Mouse (Mus musculus): ENCODE data around the gene Btg4.

Gene Btg4

DNA sequence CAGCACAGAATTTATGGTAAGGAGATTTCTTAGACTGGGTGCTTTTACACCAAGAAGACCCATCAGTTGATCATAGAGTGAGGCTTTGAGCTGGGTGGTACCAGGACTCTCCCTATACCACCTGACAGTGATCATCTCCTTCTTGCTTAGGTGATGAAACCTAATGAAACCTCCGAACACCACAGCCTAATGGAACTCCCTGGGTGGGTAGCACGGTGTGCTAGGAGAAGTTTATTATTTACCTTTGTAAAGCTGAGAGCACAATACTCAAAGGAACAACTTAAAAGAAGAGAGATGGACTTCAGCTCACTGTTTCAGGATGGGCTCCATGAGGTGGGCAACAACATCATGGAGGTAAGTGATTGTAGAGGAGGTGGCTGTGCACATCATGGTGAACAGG is at the start of gene Btg4:
Gene Btg4 (plus strand): TSS at position 301 of the 400 bp plus-strand sequence.
- in situ Hi-C loops (cut with MboI; ENCODE audit: low pct_unique_long_range_greater_than_20kb in 1 of 2, low sequenced_read_pairs in 2 of 2, unreplicated experiment in 1 of 2), result no loop called here

DNA sequence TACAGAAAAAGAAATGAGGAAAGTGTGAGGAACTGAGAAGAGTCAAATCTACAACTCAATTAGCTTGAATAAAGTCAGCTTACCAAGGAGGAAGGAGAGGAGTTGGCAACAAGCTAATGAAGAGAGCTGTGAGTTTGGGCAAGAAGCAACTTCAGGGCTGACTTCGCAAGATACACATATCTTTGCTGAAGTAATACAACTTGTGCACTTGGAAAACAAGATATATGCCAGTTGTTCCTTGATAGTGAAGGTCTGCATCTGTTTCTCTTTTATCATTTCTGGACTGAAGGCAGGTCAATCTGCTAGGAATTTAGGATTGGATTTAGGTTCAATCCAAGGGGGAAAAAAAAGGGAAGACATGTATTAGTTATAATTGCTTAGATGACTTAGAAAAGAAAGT is 47.1 kb upstream of the Btg4 start:
- in situ Hi-C loops (cut with MboI; ENCODE audit: low pct_unique_long_range_greater_than_20kb in 1 of 2, low sequenced_read_pairs in 2 of 2, unreplicated experiment in 1 of 2), result loop anchor here in 1 of 2 experiments (5.0 kb wide), 1 partner anchor 151 kb away; no protein-coding TSS in a partner anchor

DNA sequence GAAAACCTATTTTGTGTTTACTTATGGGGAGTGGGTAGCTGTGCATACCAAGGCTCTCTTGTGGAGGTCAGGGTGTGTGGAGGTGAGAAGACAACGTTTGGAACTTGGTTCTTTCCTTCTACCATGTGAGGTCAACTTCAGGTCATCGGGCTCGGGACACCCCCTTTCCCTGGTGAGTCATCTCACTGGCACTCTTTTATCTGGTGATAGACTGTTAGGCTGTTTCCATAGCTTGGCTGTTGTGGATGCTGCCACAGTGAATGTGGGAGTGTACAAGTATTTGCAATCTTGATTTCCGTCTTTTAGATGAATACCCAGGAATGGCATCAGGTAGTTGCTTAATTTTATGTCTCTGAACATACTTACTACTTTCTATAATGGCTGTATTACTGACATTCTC is 45.0 kb upstream of the Btg4 start:
- in situ Hi-C loops (cut with MboI; ENCODE audit: low pct_unique_long_range_greater_than_20kb in 1 of 2, low sequenced_read_pairs in 2 of 2, unreplicated experiment in 1 of 2), result no loop called here

DNA sequence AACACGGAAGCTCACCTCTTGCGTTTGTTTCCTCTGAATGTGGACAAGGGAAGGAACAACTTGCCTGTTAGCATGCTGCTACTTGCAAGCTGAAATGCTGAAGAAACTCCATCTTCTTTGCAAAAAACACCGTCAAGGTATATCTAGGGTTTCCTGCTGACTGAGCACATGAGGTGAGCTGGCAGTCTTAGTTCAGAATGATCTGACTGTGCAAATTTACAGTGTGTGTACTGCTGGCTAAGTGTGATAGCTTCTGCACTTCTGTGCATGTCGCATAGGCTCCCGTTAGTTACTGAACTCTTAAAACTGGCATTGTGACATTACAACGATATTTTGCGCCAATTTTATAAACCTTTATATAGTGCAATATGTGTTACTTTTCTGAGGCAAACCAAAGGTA is 41.0 kb upstream of the Btg4 start:
- in situ Hi-C loops (cut with MboI; ENCODE audit: low pct_unique_long_range_greater_than_20kb in 1 of 2, low sequenced_read_pairs in 2 of 2, unreplicated experiment in 1 of 2), result no loop called here

DNA sequence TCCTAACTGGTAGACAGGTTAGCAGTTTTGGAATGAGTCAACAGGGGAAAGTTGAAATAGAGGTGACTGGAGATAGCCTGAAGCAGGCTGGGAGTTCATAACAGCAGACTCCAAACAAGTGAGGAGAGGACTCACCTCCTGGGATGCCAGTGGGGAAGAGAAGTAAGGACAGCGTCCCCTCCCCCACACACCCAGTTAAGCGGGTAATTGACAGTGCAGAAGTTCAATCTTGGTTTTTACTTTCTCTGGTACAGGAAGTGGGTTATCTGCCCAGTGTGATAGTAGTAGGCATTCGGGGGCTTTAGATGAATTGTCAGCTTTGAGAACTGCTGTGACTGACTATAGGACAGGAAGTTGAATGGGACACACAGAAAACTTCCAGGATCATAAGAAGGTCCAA is 40.4 kb upstream of the Btg4 start:
- in situ Hi-C loops (cut with MboI; ENCODE audit: low pct_unique_long_range_greater_than_20kb in 1 of 2, low sequenced_read_pairs in 2 of 2, unreplicated experiment in 1 of 2), result no loop called here

DNA sequence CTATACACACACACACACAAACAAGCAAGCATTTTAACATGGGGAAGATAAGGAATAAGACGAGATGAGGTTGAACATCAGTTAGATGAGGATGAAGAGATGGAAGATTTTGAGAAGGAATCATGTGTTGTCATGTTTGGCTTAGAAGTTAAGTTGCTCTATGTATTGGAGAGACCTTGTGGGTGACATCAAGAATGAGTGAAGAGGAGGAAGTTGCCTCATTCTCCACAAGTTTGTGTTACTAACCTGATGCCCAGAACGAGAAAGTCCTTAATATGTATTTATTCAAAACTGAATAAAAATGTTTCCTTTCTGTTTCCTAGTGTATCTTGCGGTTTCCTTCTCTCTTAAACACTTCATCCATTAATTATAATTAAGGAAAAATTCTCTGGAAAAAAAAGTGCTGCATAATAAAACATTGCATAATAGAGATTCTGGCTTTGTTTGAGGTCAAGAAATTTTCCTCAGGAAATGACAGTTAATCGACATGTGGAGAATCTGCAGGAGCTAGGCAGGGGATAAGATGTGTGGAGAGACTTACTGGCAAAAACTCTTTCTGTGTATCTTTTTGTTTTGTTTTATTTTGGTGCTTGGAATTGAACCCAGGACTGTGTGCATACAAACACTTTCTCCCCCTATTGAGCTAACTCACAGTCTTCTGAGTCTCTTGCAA is 39.4 kb upstream of the Btg4 start:
- in situ Hi-C loops (cut with MboI; ENCODE audit: low pct_unique_long_range_greater_than_20kb in 1 of 2, low sequenced_read_pairs in 2 of 2, unreplicated experiment in 1 of 2), result no loop called here

DNA sequence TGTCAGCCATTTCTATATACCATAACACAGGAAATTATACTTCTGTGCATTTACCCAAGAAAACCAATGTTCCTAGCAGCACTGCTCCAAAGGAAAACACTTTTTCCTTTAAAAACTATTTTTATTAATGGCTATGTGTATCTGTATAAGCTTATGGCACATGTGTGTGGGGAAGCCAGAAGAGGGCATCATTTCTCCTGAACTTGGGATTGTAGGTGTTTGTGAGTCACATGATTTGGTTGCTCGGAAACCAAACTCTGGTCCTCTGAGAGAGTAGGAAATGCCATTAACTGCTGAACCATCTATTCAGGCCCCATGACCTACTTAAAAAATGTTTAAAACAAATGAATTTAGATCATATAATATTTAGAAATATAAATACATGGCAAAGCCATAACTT is 33.7 kb upstream of the Btg4 start:
- in situ Hi-C loops (cut with MboI; ENCODE audit: low pct_unique_long_range_greater_than_20kb in 1 of 2, low sequenced_read_pairs in 2 of 2, unreplicated experiment in 1 of 2), result no loop called here

DNA sequence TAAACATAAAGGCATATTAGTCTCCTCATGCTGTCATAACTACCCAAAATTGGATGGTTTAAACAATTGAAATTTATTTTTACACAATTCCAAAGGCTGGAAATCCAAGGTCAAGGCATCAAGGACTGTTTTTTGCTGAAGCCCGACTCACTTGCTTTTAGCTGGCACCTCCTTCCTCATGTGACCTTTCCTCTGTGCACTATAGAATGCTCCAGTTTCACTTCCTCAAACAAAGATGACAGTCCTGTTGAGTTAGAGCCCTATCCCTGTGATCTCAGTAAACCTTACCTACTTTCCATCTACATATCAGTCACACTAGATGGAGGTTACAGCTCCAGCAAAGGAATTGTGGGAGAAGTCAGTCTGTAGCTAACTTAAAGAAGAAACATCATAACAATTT is 30.6 kb upstream of the Btg4 start:
- in situ Hi-C loops (cut with MboI; ENCODE audit: low pct_unique_long_range_greater_than_20kb in 1 of 2, low sequenced_read_pairs in 2 of 2, unreplicated experiment in 1 of 2), result no loop called here

DNA sequence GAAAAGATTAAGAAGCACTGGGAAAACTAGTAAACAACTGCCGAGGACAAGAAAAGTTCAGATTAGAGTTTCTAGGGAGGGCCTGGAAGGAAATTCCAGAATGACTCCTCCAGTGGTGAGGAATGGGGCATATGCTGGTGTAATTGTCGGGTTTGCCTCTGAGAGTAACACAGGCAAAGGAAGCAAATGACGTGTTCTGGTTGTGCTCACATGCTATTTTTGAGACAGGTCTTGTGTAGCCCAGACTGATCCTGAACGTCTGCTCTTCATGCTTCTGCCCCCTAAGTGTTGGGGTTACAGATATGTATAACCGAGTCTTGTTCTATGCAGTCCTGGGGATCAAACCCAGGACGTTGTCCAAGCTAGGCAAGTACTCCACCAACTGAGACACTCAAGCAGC is 29.1 kb upstream of the Btg4 start:
- in situ Hi-C loops (cut with MboI; ENCODE audit: low pct_unique_long_range_greater_than_20kb in 1 of 2, low sequenced_read_pairs in 2 of 2, unreplicated experiment in 1 of 2), result no loop called here

DNA sequence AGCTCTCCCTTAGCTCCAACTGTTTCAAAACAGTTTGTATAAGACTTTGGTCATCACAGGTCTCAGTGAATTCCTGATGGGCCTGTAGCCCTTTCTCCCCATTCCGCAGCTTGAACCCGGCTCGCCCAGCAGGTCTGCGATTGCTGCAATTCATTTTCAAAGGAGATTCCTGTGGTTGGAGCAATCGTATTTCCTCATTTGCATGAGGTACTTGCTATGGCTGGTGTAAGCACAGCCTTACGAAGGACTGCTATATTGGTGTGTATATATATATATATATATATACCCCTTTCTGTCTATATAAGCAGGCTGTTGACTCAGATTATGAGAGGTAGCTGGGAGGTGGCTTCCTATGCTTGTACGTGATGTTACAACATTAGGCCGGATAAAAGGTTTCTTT is 28.4 kb upstream of the Btg4 start:
- in situ Hi-C loops (cut with MboI; ENCODE audit: low pct_unique_long_range_greater_than_20kb in 1 of 2, low sequenced_read_pairs in 2 of 2, unreplicated experiment in 1 of 2), result no loop called here

DNA sequence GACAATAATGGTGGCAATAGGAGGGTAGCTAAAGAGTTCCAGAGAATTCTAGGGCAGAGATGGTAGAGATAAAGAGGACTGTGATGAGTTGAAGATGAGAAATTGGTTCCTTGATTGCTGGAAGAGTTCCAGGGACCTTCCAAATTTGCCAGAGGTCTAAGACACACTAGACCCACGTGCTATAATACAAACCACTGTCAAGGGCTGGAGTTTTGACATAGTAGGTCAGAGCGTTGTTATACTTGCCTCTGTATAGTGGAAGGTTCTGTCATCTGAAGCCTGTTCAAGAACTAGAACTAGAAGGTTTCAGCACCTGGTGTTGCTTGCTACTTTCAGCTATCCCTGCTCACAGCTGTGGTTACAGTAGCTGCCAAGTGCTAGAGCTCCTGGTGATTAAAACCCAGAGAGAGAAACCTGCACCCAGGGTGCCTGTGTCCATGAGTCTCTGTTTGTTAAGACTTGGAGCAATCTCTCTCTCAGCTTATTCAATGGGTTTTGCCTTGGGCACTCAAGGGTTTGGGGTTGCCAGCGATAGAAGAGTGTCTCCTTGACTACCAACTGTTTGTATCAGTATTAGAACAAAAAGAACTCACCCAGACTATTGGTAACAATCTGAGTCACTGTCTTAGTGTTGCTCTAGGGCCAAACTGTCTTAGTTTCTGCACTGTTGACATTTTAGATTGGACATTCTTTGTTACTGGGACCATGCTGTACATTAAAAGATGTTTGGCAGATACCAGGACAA is 27.7 kb upstream of the Btg4 start:
- in situ Hi-C loops (cut with MboI; ENCODE audit: low pct_unique_long_range_greater_than_20kb in 1 of 2, low sequenced_read_pairs in 2 of 2, unreplicated experiment in 1 of 2), result no loop called here

DNA sequence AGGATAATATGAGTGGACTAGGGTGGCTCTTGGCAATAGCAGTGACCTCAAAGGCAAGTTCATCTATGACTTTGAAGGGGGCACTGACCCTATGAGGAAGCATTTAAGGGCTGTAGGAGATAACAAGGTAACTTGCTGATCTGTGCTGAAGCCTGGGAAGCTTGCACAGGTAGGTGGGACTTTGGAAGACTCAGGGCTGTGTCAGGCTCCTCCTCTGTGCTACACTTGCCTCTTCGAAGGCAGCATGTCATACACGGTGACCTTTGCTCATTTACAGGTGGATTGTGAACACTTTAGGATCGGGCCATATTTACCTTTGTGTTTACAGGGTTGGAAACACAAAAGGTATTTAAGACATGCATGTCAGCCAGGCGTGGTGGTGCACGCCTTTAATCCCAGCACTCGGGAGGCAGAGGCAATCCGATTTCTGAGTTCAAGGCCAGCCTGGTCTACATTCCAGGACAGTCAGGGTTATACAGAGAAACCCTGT is 19.2 kb upstream of the Btg4 start:
- in situ Hi-C loops (cut with MboI; ENCODE audit: low pct_unique_long_range_greater_than_20kb in 1 of 2, low sequenced_read_pairs in 2 of 2, unreplicated experiment in 1 of 2), result no loop called here

DNA sequence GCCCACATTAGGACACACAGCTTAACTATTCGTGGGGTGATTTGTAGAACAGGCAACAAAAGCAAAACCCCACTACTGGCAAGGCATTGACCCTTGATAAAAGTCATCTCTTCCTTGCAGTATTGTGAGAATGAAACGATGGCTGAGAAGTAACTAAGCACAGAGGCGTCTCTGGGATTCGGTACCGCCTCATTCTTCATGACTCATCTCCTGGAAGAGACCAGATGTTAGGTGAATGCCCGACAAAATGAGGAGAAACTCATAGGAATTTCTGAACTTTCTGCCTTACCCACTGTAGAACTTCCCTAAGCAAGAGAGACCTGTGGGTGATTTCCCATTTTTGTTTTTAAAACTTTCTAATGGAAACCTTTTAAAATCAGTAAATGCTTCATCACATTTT is 18.6 kb upstream of the Btg4 start:
- in situ Hi-C loops (cut with MboI; ENCODE audit: low pct_unique_long_range_greater_than_20kb in 1 of 2, low sequenced_read_pairs in 2 of 2, unreplicated experiment in 1 of 2), result no loop called here

DNA sequence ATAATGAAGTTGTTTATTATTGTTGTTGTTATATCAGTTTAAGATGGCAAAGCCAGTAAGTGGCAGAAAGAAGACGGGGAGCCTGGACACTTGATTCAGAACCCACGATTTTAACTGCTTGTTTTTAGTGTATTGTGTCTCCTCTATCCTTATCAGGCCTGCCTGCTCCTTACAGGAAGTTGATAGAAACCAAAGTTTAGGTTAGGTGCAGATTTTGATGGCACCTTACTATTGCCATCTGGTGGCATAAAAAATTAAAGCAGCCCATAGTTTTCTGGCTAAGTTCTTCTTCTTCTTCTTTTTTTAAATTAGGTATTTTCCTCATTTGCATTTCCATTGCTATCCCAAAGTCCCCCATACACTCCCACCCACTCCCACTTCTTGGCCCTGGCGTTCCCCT is 8.5 kb upstream of the Btg4 start:
- in situ Hi-C loops (cut with MboI; ENCODE audit: low pct_unique_long_range_greater_than_20kb in 1 of 2, low sequenced_read_pairs in 2 of 2, unreplicated experiment in 1 of 2), result no loop called here

DNA sequence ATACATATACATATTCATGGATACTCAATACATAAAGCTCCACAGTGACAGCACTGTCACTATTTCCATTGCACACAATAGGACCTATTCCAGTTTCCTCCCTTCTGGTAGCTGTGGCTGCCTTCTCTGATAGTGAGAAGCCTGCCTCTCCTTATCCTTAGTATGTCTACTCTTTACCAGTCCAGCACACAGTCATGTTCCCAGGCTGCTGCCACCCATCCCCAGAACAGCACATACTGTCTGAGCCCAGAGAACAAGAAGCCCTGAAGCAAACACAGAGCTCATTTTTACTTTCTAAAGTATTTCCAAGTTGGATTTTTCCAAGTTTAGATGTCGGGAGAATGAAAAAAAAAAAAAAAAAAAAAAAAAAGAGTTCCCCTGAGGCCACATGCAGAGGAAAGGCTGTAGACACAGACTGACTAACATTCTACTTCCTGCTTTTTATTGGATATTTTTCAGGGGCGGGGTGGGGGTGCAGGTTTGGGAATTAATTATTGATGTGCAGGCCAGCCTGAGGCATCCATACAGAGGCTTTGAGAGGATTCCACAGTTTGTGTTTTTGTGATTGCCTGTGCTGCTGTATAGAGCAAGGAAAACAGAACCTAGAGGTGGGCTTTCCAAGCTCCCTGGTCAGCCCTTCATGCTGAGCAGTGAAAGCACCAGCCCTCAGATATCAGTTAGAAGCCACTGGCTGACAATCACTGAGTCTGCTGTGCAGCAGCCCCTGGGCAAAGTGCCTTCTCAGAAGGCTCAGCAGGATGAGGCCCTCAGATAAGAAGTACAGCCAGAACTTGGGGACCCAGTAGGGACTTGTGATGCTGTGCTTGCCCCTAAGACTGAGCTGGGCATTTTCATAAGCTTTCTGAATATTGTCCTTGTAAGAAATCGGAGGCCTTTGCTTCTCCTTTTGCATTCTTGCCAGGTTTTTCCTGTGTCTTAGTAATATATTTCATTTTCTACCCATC is 4.1 kb upstream of the Btg4 start:
- in situ Hi-C loops (cut with MboI; ENCODE audit: low pct_unique_long_range_greater_than_20kb in 1 of 2, low sequenced_read_pairs in 2 of 2, unreplicated experiment in 1 of 2), result no loop called here

DNA sequence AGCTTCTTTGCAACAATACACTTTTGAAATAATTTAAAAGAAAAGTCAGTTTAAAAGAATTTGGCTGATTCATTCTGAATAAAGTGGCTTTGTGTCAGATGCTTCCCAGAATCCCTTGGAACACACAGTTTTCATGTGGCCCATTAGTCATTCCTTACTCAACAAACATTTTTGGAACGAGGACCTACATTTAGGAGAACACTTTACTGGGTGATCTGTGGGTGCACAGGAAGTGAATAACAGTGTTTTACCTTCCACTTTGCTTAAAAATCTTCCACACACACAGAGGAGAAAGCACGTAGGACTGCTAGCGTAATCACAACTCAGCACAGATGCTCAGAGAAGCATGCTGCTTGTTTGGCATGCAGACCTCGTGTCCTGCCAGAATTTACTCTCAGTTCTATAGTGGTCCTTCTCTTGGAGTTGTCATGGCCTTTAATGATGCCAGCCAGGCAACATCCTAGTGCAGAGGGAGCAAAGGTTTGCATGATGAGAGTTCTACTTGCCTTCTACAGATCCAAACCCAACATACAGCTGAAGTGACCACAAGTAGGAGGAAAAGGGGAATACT is 1.7 kb upstream of the Btg4 start:
- in situ Hi-C loops (cut with MboI; ENCODE audit: low pct_unique_long_range_greater_than_20kb in 1 of 2, low sequenced_read_pairs in 2 of 2, unreplicated experiment in 1 of 2), result no loop called here

DNA sequence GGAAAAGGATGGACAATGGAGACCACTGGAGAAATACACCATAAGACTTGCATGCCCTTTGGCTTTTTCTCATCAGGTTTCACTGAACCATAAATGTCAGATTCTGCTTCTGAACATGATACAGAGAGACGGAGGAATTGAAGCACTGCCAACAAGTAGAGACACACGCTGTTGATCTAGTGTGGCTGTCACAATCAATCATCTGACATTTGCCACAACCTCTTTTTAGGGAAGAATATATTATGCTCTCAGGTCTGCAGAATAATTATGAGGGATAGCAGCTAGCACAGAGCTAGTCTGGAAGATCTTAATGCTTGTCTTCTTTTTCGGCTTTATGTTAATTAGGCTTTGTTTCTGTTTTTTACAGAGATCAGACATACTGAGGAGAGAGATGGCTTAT is 7.5 kb downstream of the Btg4 start:
- in situ Hi-C loops (cut with MboI; ENCODE audit: low pct_unique_long_range_greater_than_20kb in 1 of 2, low sequenced_read_pairs in 2 of 2, unreplicated experiment in 1 of 2), result no loop called here

DNA sequence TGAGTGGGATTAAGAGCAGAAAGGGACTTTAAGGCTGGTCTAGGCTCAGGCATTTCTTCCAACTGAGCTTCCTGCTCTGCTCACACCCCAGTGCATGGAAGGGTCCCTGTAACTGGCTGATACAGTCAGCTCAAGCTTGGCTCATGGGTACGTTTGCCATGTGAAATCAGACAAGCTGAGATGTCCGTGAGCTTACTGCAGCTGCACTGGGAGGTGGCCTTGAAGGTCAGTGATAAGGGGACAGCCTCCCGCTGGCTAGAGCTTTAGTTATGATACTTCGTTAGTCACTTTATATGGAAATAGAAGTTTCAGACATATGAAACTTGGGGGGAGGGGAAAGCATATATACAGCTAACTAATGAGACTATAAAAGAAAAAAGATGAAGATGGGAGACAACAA is 10.1 kb downstream of the Btg4 start:
- in situ Hi-C loops (cut with MboI; ENCODE audit: low pct_unique_long_range_greater_than_20kb in 1 of 2, low sequenced_read_pairs in 2 of 2, unreplicated experiment in 1 of 2), result no loop called here

DNA sequence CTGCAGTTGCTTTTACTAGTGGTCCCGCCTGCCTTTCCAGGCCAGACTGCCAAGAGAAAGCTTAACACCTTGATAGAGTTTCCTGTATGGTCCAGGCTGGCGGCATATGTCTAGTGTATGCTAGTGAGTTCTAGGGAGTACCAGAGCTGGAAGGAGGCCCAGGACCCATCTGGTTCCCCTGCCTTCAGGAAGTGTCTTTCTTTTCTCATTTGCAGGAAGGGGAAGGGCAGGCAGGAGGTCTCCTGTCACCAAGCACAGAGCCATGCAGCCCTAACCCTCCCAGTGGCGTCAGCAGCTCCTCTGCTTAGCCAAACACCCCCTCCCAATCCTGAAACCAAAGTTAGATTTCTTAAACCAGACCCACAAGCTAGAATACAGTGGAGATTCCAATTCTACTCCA is 15.1 kb downstream of the Btg4 start:
- in situ Hi-C loops (cut with MboI; ENCODE audit: low pct_unique_long_range_greater_than_20kb in 1 of 2, low sequenced_read_pairs in 2 of 2, unreplicated experiment in 1 of 2), result no loop called here

Data from mouse embryonic stem cell (cell line).